In the genomic region with DNA sequence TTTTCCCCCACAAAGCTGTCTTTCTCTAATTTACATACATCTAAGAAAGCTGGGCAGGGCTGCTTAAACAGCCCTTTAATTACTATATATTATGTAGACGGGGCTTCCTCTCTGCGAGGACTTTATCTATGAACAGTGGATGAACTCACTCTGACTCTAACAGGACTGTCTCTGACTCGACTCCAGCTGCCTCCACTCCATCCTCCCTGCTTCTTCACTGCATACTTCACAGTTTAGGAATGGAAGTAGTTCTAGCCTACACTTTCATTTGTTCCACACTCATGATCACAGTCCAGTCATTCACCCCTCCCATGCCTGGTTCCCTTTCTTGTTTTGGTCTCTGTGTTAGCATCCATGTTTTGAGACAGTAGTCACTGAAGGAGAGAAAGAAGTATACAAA, we compare ENCODE assay signal across 23 mouse cellular contexts.
DNase-seq lines count a peak whose midpoint lies in the region; ATAC-seq and TF ChIP-seq lines count a peak whose summit lies in the region.
"Had no signal": no experiment of that assay in that cellular context is flagged by ENCODE, and none has a peak within 500 bp of the region (broad histone marks: within the 10 kb centered on the region; RNA-seq: fewer than 3 reads in every experiment).

No protein-coding gene starts in this region.

- no peak overlapping the region for H3K27ac ChIP-seq in hindbrain, embryonic 14.5 days
- H3K27ac ChIP-seq in hindbrain, embryonic 16.5 days (ENCODE audit: low read depth, low read length), result no peak overlapping the region
- H3K27ac ChIP-seq in kidney, postnatal 0 days, result no peak overlapping the region
- no peak overlapping the region for H3K27ac ChIP-seq in stomach, embryonic 16.5 days (ENCODE audit: low read length)
- no peak overlapping the region for H3K27ac ChIP-seq in stomach, postnatal 0 days (replicated peaks)
- peak overlapping the region; percentile 48 for H3K27ac ChIP-seq in MEL (ENCODE audit: control insufficient read depth, low read depth, low read length)

- no peak for TF ChIP-seq EP300 in stomach, postnatal 0 days (optimal IDR thresholded peaks at IDR 0.05)
- peak in 1 of 2 experiments; percentile 28; a peak in 1 of 4 replicates for TF ChIP-seq EP300 in MEL (IDR thresholded peaks at IDR 0.05; ENCODE audit: low read depth in 1 of 2, low read length in 2 of 2)

- ATAC-seq in hindbrain, embryonic 14.5 days (ENCODE audit: low FRiP score), result no peak
- no peak for ATAC-seq in hindbrain, embryonic 16.5 days
- ATAC-seq in kidney, postnatal 0 days (replicated peaks; ENCODE audit: low FRiP score, low read depth), result no peak
- ATAC-seq in stomach, embryonic 16.5 days (ENCODE audit: insufficient read depth, low FRiP score), result peak; percentile 37; the same call in 1 of the 2 replicates
- no peak for ATAC-seq in stomach, postnatal 0 days (ENCODE audit: low FRiP score, low TSS enrichment)
- ATAC-seq: activated CD4-positive, CD25-positive, alpha-beta regulatory T cell, adult 4 months; CD4-positive, CD25-positive, alpha-beta regulatory T cell, adult 4 months; Patski had no signal

- TF ChIP-seq CTCF in kidney, postnatal 0 days (IDR thresholded peaks at IDR 0.05; ENCODE audit: low read depth), result no peak
- no peak for TF ChIP-seq CTCF in stomach, postnatal 0 days (IDR thresholded peaks at IDR 0.05; ENCODE audit: low read depth)
- no peak for TF ChIP-seq CTCF in MEL (IDR thresholded peaks at IDR 0.05 in 2 of 3, conservative IDR thresholded peaks at IDR 0.05 in 1 of 3; ENCODE audit: control insufficient read depth in 1 of 3, insufficient read depth in 1 of 3, low read depth in 2 of 3, low read length in 3 of 3, poor library complexity in 1 of 3, severe bottlenecking in 1 of 3)

- no peaks in the 10 kb centered on the region for H3K27me3 ChIP-seq in hindbrain, embryonic 14.5 days (ENCODE audit: control insufficient read depth, insufficient read depth, low read length)
- no peaks in the 10 kb centered on the region for H3K27me3 ChIP-seq in hindbrain, embryonic 16.5 days (replicated peaks; ENCODE audit: control insufficient read depth, insufficient read depth, low read length)
- H3K27me3 ChIP-seq in kidney, postnatal 0 days (ENCODE audit: insufficient read depth, low read length), result no peaks in the 10 kb centered on the region
- H3K27me3 ChIP-seq in stomach, embryonic 16.5 days (ENCODE audit: control insufficient read depth, insufficient read depth, low read length), result no peaks in the 10 kb centered on the region
- H3K27me3 ChIP-seq in stomach, postnatal 0 days (ENCODE audit: control insufficient read depth, insufficient read depth, low read length), result no peaks in the 10 kb centered on the region
- no peaks in the 10 kb centered on the region for H3K27me3 ChIP-seq in MEL (ENCODE audit: control insufficient read depth in 1 of 2, insufficient read depth in 2 of 2, low read length in 2 of 2)
- H3K27me3 ChIP-seq: CH12.LX, Patski had no signal

- peak; percentile 22 for DNase-seq in hindbrain, embryonic 14.5 days (ENCODE audit: low spot score)
- DNase-seq in kidney, postnatal 0 days (ENCODE audit: low spot score), result peak; percentile 4
- DNase-seq in kidney, adult 8-10 months, result no peak
- no peak for DNase-seq in stomach, postnatal 0 days (ENCODE audit: low spot score)
- peak; percentile 56 for DNase-seq in MEL (ENCODE audit: low read depth, low spot score)
- DNase-seq in urinary bladder, adult 18-20 months (ENCODE audit: low spot score in 2 of 2), result no peak
- DNase-seq: adrenal gland, adult 2 months; adrenal gland, adult 8-10 months; adrenal gland, postnatal 10 days; adrenal gland, postnatal 14 days; adrenal gland, postnatal 25 days; adrenal gland, postnatal 36 days; B cell, adult 2 months; cerebellum, adult 11 months; cerebellum, adult 11-12 months; cerebellum, adult 18-20 months had no signal

- H3K4me2 ChIP-seq in hindbrain, embryonic 14.5 days (replicated peaks), result no peak overlapping the region
- H3K4me2 ChIP-seq in hindbrain, embryonic 16.5 days (ENCODE audit: low read length), result no peak overlapping the region
- no peak overlapping the region for H3K4me2 ChIP-seq in kidney, postnatal 0 days (ENCODE audit: low read length)
- no peak overlapping the region for H3K4me2 ChIP-seq in stomach, embryonic 16.5 days (ENCODE audit: low read depth, low read length)
- H3K4me2 ChIP-seq in stomach, postnatal 0 days (replicated peaks; ENCODE audit: low read depth), result no peak overlapping the region

- no peak for TF ChIP-seq POLR2A in MEL (IDR thresholded peaks at IDR 0.05; ENCODE audit: control insufficient read depth in 1 of 2, insufficient read depth in 1 of 2, low read depth in 1 of 2, low read length in 2 of 2, poor library complexity in 1 of 2)

- TF ChIP-seq RAD21 in MEL (IDR thresholded peaks at IDR 0.05; ENCODE audit: low read depth, low read length), result no peak

- no peak overlapping the region for H3K4me3 ChIP-seq in hindbrain, embryonic 14.5 days (replicated peaks; ENCODE audit: low read length)
- no peak overlapping the region for H3K4me3 ChIP-seq in hindbrain, embryonic 16.5 days (ENCODE audit: low read length)
- no peak overlapping the region for H3K4me3 ChIP-seq in kidney, postnatal 0 days (replicated peaks; ENCODE audit: low read depth, low read length)
- no peak overlapping the region for H3K4me3 ChIP-seq in stomach, embryonic 16.5 days (replicated peaks; ENCODE audit: low read length)
- H3K4me3 ChIP-seq in stomach, postnatal 0 days (ENCODE audit: low read depth, low read length), result no peak overlapping the region
- H3K4me3 ChIP-seq in MEL (ENCODE audit: control insufficient read depth in 1 of 2, insufficient read depth in 1 of 2, low read depth in 2 of 2, low read length in 2 of 2), result no peak overlapping the region

- H3K36me3 ChIP-seq in hindbrain, embryonic 14.5 days (replicated peaks; ENCODE audit: control insufficient read depth, insufficient read depth), result no peaks in the 10 kb centered on the region
- H3K36me3 ChIP-seq in hindbrain, embryonic 16.5 days (ENCODE audit: control insufficient read depth, insufficient read depth, low read length), result no peaks in the 10 kb centered on the region
- H3K36me3 ChIP-seq in kidney, postnatal 0 days (ENCODE audit: insufficient read depth, low read length), result no peaks in the 10 kb centered on the region
- H3K36me3 ChIP-seq in stomach, embryonic 16.5 days (ENCODE audit: control insufficient read depth, insufficient read depth, low read length), result no peaks in the 10 kb centered on the region
- H3K36me3 ChIP-seq in stomach, postnatal 0 days (ENCODE audit: control insufficient read depth, insufficient read depth, low read length), result no peaks in the 10 kb centered on the region
- H3K36me3 ChIP-seq in MEL (ENCODE audit: control insufficient read depth in 1 of 2, insufficient read depth in 2 of 2, low read length in 2 of 2), result peaks cover 0 to 13% of the 10 kb centered on the region in 2 experiments; a peak in 2 of 4 replicates
- H3K36me3 ChIP-seq: G1E had no signal

- no peaks in the 10 kb centered on the region for H3K4me1 ChIP-seq in hindbrain, embryonic 14.5 days (replicated peaks; ENCODE audit: control insufficient read depth, insufficient read depth, low read length)
- H3K4me1 ChIP-seq in hindbrain, embryonic 16.5 days (ENCODE audit: control insufficient read depth, insufficient read depth, low read depth, low read length), result no peaks in the 10 kb centered on the region
- H3K4me1 ChIP-seq in kidney, postnatal 0 days (replicated peaks; ENCODE audit: insufficient read depth, low read length), result no peaks in the 10 kb centered on the region
- no peaks in the 10 kb centered on the region for H3K4me1 ChIP-seq in stomach, embryonic 16.5 days (ENCODE audit: control insufficient read depth, insufficient read depth, low read length)
- H3K4me1 ChIP-seq in stomach, postnatal 0 days (replicated peaks; ENCODE audit: control insufficient read depth, insufficient read depth), result no peaks in the 10 kb centered on the region
- peaks cover 2 to 6% of the 10 kb centered on the region in 2 experiments; a peak in 2 of 4 replicates for H3K4me1 ChIP-seq in MEL (ENCODE audit: control insufficient read depth in 1 of 2, insufficient read depth in 2 of 2, low read length in 2 of 2)

- no peaks in the 10 kb centered on the region for H3K9me3 ChIP-seq in hindbrain, embryonic 14.5 days (ENCODE audit: control insufficient read depth, low read length)
- H3K9me3 ChIP-seq in hindbrain, embryonic 16.5 days (ENCODE audit: control insufficient read depth, low read length), result no peaks in the 10 kb centered on the region
- no peaks in the 10 kb centered on the region for H3K9me3 ChIP-seq in kidney, postnatal 0 days (replicated peaks; ENCODE audit: low read length)
- H3K9me3 ChIP-seq in stomach, embryonic 16.5 days (replicated peaks; ENCODE audit: control insufficient read depth, low read length), result no peaks in the 10 kb centered on the region
- H3K9me3 ChIP-seq in stomach, postnatal 0 days (ENCODE audit: control insufficient read depth, low read length), result no peaks in the 10 kb centered on the region
- H3K9me3 ChIP-seq in MEL (replicated peaks; ENCODE audit: insufficient read depth, low read length), result no peaks in the 10 kb centered on the region
- H3K9me3 ChIP-seq: G1E had no signal

- WGBS in hindbrain, embryonic 14.5 days, result 83% methylated on average over 3 of the region's 3 CpGs
- WGBS in hindbrain, embryonic 16.5 days, result 87% methylated on average over 3 of the region's 3 CpGs
- 54% methylated on average over 3 of the region's 3 CpGs for WGBS in kidney, postnatal 0 days
- WGBS in stomach, embryonic 16.5 days, result 58% methylated on average over 3 of the region's 3 CpGs
- WGBS in stomach, postnatal 0 days, result 48% methylated on average over 3 of the region's 3 CpGs

- no peaks in the 10 kb centered on the region for H3K79me2 ChIP-seq in MEL (ENCODE audit: control insufficient read depth, insufficient read depth, low read length, poor library complexity)

- H3K9ac ChIP-seq in hindbrain, embryonic 14.5 days, result no peak overlapping the region
- no peak overlapping the region for H3K9ac ChIP-seq in hindbrain, embryonic 16.5 days (ENCODE audit: low read depth, low read length)
- no peak overlapping the region for H3K9ac ChIP-seq in kidney, postnatal 0 days (ENCODE audit: low read depth, low read length)
- no peak overlapping the region for H3K9ac ChIP-seq in stomach, embryonic 16.5 days (ENCODE audit: low read length)
- no peak overlapping the region for H3K9ac ChIP-seq in stomach, postnatal 0 days (ENCODE audit: low read length)
- peak overlapping the region; percentile 16; the same call in 1 of the 2 replicates for H3K9ac ChIP-seq in MEL (ENCODE audit: control insufficient read depth, low read depth, low read length, poor library complexity, severe bottlenecking)

TF ChIP-seq in MEL, 35 proteins besides CTCF, POLR2A, EP300 and RAD21:
- TF ChIP-seq HCFC1 (IDR thresholded peaks at IDR 0.05; ENCODE audit: low read depth, low read length) (no peak), GATA1 (IDR thresholded peaks at IDR 0.05; ENCODE audit: low read depth, low read length) (peak; percentile 37), TBP (IDR thresholded peaks at IDR 0.05; ENCODE audit: low read depth, low read length) (peak; percentile 58)

Comparison
In these comparisons a context has a peak if more than half of its experiments do, and no peak if none do; other contexts are left out.
1. DNase-seq: peak in hindbrain, embryonic 14.5 days (single experiment), kidney, postnatal 0 days (single experiment) and MEL (single experiment); none in kidney, adult 8-10 months (0 of 2), stomach, postnatal 0 days (single experiment) and urinary bladder, adult 18-20 months (0 of 2).